Mouse (Mus musculus): ENCODE results near the gene Gm20716. TPM values are rescaled to one million over a fixed set of nuclear protein-coding genes. Genes with fewer than 3 reads are reported as not detected.

Gm20716 gene
- polyA plus RNA-seq, 1 experiment from 2014 or later: 11.7 TPM

DNA sequence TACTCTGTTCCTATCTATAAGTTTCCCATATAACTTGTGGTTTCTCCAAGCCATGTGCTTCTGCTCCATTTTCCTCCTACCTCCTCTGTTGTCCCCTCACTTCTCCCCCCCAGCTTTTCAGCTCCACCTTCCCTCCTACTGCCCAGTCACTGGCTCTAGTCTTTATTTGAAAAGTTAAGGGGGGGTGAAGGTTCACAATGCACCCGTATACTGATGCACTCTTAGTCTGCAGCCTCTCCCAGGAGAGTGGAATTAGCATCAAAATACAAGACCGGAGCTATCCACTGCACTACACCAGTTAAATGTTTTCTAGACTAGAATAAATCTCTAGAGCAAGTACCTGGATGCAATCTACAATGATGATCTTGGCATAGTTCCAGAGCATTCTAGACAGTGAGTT, 34.4 kb downstream of the Gm20716 start:
- Histone ChIP-seq H3K4me1 (peaks cover 95% of the 10 kb centered on the region), H3K4me2 (no peak overlapping the region)

DNA sequence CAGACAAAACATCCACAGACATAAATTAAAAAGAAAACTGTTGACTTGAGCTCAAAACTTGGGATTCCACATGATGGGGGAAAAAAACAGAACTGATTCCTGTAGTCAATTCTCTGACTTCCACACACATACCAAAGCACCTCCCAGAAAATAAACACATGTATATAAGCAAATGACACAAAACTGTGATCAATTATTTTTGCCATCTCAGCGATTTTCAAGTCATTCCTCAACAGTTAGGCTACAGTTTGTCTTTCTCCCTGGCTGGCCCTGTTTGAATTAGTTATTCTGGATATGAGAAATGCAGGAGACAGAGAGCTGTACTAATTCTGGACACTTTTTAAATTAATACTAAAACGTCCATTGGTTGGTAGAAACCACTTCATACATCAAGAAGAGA, 36.5 kb downstream of the Gm20716 start:
- Histone ChIP-seq H3K27me3 (replicated peaks) (no peaks in the 10 kb centered on the region), H3K9ac (no peak overlapping the region), H3K27ac (replicated peaks) (0 out of 2 replicates have a peak overlapping the region, but pooled peaks have one; percentile 20), H3K4me3 (no peak overlapping the region), H3K4me2 (no peak overlapping the region), H3K4me1 (peaks cover 96% of the 10 kb centered on the region), H3K36me3 (peaks cover 33% of the 10 kb centered on the region), H3K9me3 (no peaks in the 10 kb centered on the region)
- 67% methylated on average over 2 of the region's 2 CpGs for WGBS
- ATAC-seq (ENCODE audit: extremely low read depth, insufficient number of reproducible peaks, low FRiP score, low TSS enrichment): no peak

More for the DNA sequence above, 34.4 kb downstream of the Gm20716 start:
- Histone ChIP-seq H3K9ac (no peak overlapping the region), H3K9me3 (no peaks in the 10 kb centered on the region), H3K36me3 (peaks cover 33% of the 10 kb centered on the region), H3K27me3 (replicated peaks) (no peaks in the 10 kb centered on the region), H3K4me3 (no peak overlapping the region), H3K27ac (replicated peaks) (no peak overlapping the region)
- WGBS: 73% methylated on average over 2 of the region's 2 CpGs
- ATAC-seq (ENCODE audit: extremely low read depth, insufficient number of reproducible peaks, low FRiP score, low TSS enrichment): no peak

GRCm38 (mm10) chr2:168191856-168192255, 38.3 kb downstream of the Gm20716 start:
- H3K9ac ChIP-seq: no peak overlapping the region
- H3K4me3 ChIP-seq: no peak overlapping the region
- WGBS: 92% methylated on average over 2 of the region's 2 CpGs
- no peak for ATAC-seq (ENCODE audit: extremely low read depth, insufficient number of reproducible peaks, low FRiP score, low TSS enrichment)
- H3K4me2 ChIP-seq: no peak overlapping the region
- H3K27ac ChIP-seq (replicated peaks): no peak overlapping the region
- H3K36me3 ChIP-seq: peaks cover 37% of the 10 kb centered on the region
- H3K4me1 ChIP-seq: peaks cover 91% of the 10 kb centered on the region
- H3K27me3 ChIP-seq (replicated peaks): no peaks in the 10 kb centered on the region
- H3K9me3 ChIP-seq: no peaks in the 10 kb centered on the region

- 62% methylated on average over 7 of the region's 7 CpGs for WGBS
- H3K9me3 ChIP-seq: no peaks in the 10 kb centered on the region
- H3K36me3 ChIP-seq: peaks cover 54% of the 10 kb centered on the region
- no peak for ATAC-seq (ENCODE audit: extremely low read depth, insufficient number of reproducible peaks, low FRiP score, low TSS enrichment)
- no peak overlapping the region for H3K4me2 ChIP-seq
- H3K4me3 ChIP-seq: no peak overlapping the region
- no peak overlapping the region for H3K9ac ChIP-seq
- H3K27ac ChIP-seq (replicated peaks): no peak overlapping the region
- no peaks in the 10 kb centered on the region for H3K27me3 ChIP-seq (replicated peaks)
- no peaks in the 10 kb centered on the region for H3K4me1 ChIP-seq
Measured at GRCm38 (mm10) chr2:168175946-168176345, 54.2 kb downstream of the Gm20716 start.

- no peaks in the 10 kb centered on the region for H3K27me3 ChIP-seq (replicated peaks)
- WGBS: 4% methylated on average over 13 of the region's 13 CpGs
- H3K36me3 ChIP-seq: peaks cover 17% of the 10 kb centered on the region
- ATAC-seq (ENCODE audit: extremely low read depth, insufficient number of reproducible peaks, low FRiP score, low TSS enrichment): peak; percentile 44; the same call in 1 of the 2 replicates
- no peaks in the 10 kb centered on the region for H3K9me3 ChIP-seq
- H3K4me2 ChIP-seq: peak overlapping the region; percentile 67
- peak overlapping the region; percentile 85 for H3K27ac ChIP-seq (replicated peaks)
- H3K4me1 ChIP-seq: peaks cover 42% of the 10 kb centered on the region
- H3K9ac ChIP-seq: peak overlapping the region; percentile 76
- peak overlapping the region; percentile 39 for H3K4me3 ChIP-seq
Measured at GRCm38 (mm10) chr2:168170167-168170685, 59.9 kb downstream of the Gm20716 start.

- WGBS: 5% methylated on average over 9 of the region's 9 CpGs
- no peak for ATAC-seq (ENCODE audit: extremely low read depth, insufficient number of reproducible peaks, low FRiP score, low TSS enrichment)
Measured at GRCm38 (mm10) chr2:168169800-168170113, 60.4 kb downstream of the Gm20716 start.

GRCm38 (mm10) chr2:168168892-168169799, 61.0 kb downstream of the Gm20716 start:
- H3K9me3 ChIP-seq: no peaks in the 10 kb centered on the region
- H3K27me3 ChIP-seq (replicated peaks): no peaks in the 10 kb centered on the region
- peak overlapping the region; percentile 85 for H3K27ac ChIP-seq (replicated peaks)
- H3K4me1 ChIP-seq: peaks cover 42% of the 10 kb centered on the region
- 47% methylated on average over 9 of the region's 9 CpGs for WGBS
- H3K9ac ChIP-seq: peak overlapping the region; percentile 76
- H3K4me3 ChIP-seq: peak overlapping the region; percentile 39
- H3K36me3 ChIP-seq: peaks cover 8% of the 10 kb centered on the region; the same call in 1 of the 2 replicates
- no peak for ATAC-seq (ENCODE audit: extremely low read depth, insufficient number of reproducible peaks, low FRiP score, low TSS enrichment)
- H3K4me2 ChIP-seq: peak overlapping the region; percentile 67

More at GRCm38 (mm10) chr2:168169800-168170113, 60.4 kb downstream of the Gm20716 start:
- Histone ChIP-seq H3K27ac (replicated peaks) (peak overlapping the region; percentile 85), H3K9me3 (no peaks in the 10 kb centered on the region), H3K4me2 (peak overlapping the region; percentile 67), H3K9ac (peak overlapping the region; percentile 76), H3K27me3 (replicated peaks) (no peaks in the 10 kb centered on the region), H3K36me3 (peaks cover 13% of the 10 kb centered on the region), H3K4me3 (peak overlapping the region; percentile 39), H3K4me1 (peaks cover 42% of the 10 kb centered on the region)

DNA sequence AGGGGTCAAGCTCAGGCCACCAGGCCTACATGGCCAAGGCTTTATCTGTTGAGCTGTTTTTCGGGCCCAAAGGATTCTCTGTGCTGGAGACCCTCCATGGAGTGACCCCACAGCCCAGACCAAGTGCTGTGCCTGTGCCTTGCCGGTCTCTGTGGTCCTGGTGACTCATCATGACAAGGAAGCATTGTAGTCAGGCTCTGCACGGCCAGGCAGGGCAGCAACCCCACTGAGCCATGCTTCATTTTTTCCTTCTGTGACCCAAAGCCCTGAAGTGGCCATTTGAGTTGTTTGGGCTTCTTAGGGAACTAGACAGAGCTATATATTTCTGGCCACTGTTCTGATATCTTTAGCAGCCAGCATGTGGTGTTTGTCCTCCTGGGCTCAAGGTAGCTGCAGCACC, 62.4 kb downstream of the Gm20716 start:
- 34% methylated on average over 3 of the region's 3 CpGs for whole genome bisulfite sequencing
- Histone ChIP-seq H3K27me3 (replicated peaks) (no peaks in the 10 kb centered on the region), H3K9ac (no peak overlapping the region), H3K36me3 (no peaks in the 10 kb centered on the region), H3K27ac (replicated peaks) (no peak overlapping the region), H3K4me1 (peaks cover 42% of the 10 kb centered on the region), H3K9me3 (no peaks in the 10 kb centered on the region), H3K4me3 (no peak overlapping the region), H3K4me2 (no peak overlapping the region)
- no peak for ATAC-seq (ENCODE audit: extremely low read depth, insufficient number of reproducible peaks, low FRiP score, low TSS enrichment)

GRCm38 (mm10) chr2:168166750-168167460, 63.3 kb downstream of the Gm20716 start:
- ATAC-seq (ENCODE audit: extremely low read depth, insufficient number of reproducible peaks, low FRiP score, low TSS enrichment): no peak; the same call in 1 of the 2 replicates
- H3K4me2 ChIP-seq: peak overlapping the region; percentile 32; the same call in 1 of the 2 replicates
- no peaks in the 10 kb centered on the region for H3K9me3 ChIP-seq
- H3K4me1 ChIP-seq: peaks cover 49% of the 10 kb centered on the region
- H3K27ac ChIP-seq (replicated peaks): 0 out of 2 replicates have a peak overlapping the region, but pooled peaks have one; percentile 25
- no peak overlapping the region for H3K4me3 ChIP-seq
- 36% methylated on average over 21 of the region's 21 CpGs for WGBS
- no peaks in the 10 kb centered on the region for H3K36me3 ChIP-seq
- H3K9ac ChIP-seq: peak overlapping the region; percentile 53
- H3K27me3 ChIP-seq (replicated peaks): no peaks in the 10 kb centered on the region

DNA sequence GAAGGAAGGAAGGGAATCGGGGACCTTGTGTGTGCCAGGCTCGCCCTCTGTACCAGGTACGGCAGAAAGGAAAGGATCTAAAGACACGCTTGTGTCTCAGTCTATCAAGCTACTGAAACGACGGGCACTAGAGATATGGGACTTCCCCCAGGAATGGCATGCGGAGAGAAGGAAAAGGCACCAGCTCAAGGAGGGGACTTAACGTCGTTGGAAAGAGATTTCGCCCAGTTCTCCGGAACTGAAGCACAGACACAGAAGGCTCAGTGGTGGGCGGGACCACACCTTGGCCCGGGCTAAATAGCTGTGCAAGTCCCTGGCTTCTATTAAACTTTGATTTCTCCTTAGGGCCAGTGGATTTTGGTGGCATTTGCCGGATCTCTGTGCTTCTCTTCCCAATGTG, 68.2 kb downstream of the Gm20716 start:
- peak overlapping the region; percentile 86 for H3K27ac ChIP-seq (replicated peaks)
- peaks cover 44% of the 10 kb centered on the region for H3K4me1 ChIP-seq
- H3K9ac ChIP-seq: peak overlapping the region; percentile 75
- WGBS: 6% methylated on average over 14 of the region's 14 CpGs
- peak overlapping the region; percentile 47 for H3K4me3 ChIP-seq
- peak overlapping the region; percentile 71 for H3K4me2 ChIP-seq
- no peaks in the 10 kb centered on the region for H3K9me3 ChIP-seq
- peaks cover 5% of the 10 kb centered on the region; the same call in 1 of the 2 replicates for H3K27me3 ChIP-seq (replicated peaks)
- ATAC-seq (ENCODE audit: extremely low read depth, insufficient number of reproducible peaks, low FRiP score, low TSS enrichment): no peak
- H3K36me3 ChIP-seq: no peaks in the 10 kb centered on the region

DNA sequence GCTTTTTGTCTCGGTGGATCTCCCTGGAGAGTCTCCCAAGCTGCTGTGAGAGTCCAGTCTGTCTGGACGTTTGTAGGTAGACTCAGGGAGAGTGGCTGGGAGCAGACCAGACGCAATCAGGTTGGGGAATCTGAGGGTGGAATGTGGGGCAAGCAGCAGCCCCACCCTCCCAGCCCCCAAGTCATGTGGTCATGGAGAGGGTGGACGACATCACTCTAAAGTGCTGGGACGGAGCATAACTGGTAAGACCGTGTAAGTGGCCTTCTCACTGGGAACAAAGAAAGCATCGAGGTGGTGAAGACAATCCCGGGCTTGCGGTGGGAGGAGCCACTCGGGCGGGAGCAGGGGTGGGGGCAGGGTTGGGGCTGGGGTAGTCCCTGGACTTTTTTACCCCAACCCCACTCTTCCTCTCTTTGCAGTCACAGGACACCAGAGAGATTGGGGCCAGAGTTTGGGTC, 68.6 kb downstream of the Gm20716 start:
- ATAC-seq (ENCODE audit: extremely low read depth, insufficient number of reproducible peaks, low FRiP score, low TSS enrichment): peak; percentile 11; the same call in 1 of the 2 replicates
- H3K9me3 ChIP-seq: no peaks in the 10 kb centered on the region
- peak overlapping the region; percentile 75 for H3K9ac ChIP-seq
- H3K27me3 ChIP-seq (replicated peaks): peaks cover 5% of the 10 kb centered on the region; the same call in 1 of the 2 replicates
- peak overlapping the region; percentile 86 for H3K27ac ChIP-seq (replicated peaks)
- WGBS: 2% methylated on average over 11 of the region's 11 CpGs
- H3K4me1 ChIP-seq: peaks cover 40% of the 10 kb centered on the region
- peak overlapping the region; percentile 71 for H3K4me2 ChIP-seq
- no peaks in the 10 kb centered on the region for H3K36me3 ChIP-seq
- H3K4me3 ChIP-seq: peak overlapping the region; percentile 47

All from heart, embryonic 13.5 days (tissue).